Mouse (Mus musculus) left cerebral cortex, postnatal 25 days (tissue): ENCODE results near the gene Sytl2. TPM values are rescaled to one million over a fixed set of nuclear protein-coding genes. Genes with fewer than 3 reads are reported as not detected.

ENCODE experiments used
- DNase-seq, 2 experiments: peaks; one replicate each; pipeline ENCODE4 v3.0.0; 2022; ENCODE audit warnings: low spot score in 2 of 2, mixed read lengths in 1 of 2
- intact Hi-C: fragments of 180-260 bp; cut with DNase I; formaldehyde crosslinking; loops from one replicate; pipeline ENCODE4 v1.15.1; 2025
- total RNA-seq, 2 experiments: library from RNA; stranded (reverse); gene quantifications; 2 replicates each; pipeline ENCODE4 v1.2.3; 2021

Gene Sytl2
- total RNA-seq, 2 experiments from 2014 or later, result 76.5 to 79.4 TPM

DNA sequence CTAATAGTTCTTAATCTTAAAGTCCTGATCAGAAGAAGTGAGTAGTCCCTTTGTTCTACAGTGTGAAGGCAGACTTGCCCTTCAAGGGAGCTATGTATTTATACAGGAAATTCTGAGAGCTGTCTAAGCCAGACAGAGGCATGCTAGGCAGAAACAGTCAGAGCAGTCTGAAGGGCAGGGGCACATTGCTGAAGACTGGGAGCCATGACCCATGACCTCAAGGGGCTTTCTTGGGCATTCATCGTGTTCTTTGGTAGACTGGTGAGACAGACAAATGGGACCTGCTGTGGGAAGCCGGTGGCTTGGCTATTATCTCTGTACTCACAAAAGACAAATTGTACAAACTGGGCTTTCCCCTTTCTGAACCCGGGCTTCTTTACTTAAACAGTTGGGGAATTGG is 4.0 kb downstream of the Sytl2 start:
- intact Hi-C loops, result no loop called here
- no peak for DNase-seq

DNA sequence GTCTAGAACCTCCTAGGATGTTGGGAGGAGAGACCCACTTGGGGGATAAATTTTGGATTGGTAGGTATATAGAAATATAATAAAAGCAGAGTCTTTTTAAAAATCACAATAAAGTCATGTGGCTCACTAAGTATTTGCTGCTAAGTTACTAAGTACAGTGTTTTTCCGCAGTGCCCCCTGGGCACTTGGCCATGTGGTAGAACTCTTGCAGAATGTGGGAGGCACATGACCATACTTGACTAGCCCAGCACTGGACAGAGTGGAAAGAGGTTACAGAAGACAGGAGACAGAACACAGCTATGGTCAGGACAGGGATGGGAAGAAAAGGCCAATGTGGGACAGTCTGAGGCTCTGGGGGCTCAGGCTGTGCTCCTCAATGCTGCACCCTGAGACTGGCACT is 4.9 kb downstream of the Sytl2 start:
- intact Hi-C loops, result no loop called here
- no peak for DNase-seq

DNA sequence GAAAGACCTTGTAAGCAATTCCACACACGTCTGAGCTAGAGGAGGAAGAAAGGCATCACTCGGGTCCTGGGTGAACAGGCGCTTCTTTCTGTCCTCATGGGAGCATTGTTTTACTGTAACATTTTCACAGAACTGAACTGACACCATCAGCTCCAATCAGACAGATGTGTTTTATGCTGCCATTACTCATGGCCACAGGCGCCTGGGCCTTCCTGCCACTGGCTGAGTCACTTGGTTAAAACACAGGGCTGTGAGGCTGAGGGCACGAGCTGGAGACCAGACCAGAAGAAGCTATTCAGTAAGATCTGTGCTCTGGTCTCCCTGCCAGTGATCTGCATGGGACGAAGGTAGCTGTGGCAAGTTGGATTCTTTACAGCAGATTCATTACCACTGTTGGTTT is 6.0 kb downstream of the Sytl2 start:
- intact Hi-C loops, result no loop called here
- peak in 1 of 2 experiments; percentile 27 for DNase-seq

- intact Hi-C loops, result no loop called here
- DNase-seq, result no peak
Measured at GRCm38 (mm10) chr7:90312151-90312883, 10.3 kb downstream of the Sytl2 start.

GRCm38 (mm10) chr7:90313421-90313820 is 11.4 kb downstream of the Sytl2 start:
- no peak for DNase-seq
- intact Hi-C loops, result no loop called here

DNA sequence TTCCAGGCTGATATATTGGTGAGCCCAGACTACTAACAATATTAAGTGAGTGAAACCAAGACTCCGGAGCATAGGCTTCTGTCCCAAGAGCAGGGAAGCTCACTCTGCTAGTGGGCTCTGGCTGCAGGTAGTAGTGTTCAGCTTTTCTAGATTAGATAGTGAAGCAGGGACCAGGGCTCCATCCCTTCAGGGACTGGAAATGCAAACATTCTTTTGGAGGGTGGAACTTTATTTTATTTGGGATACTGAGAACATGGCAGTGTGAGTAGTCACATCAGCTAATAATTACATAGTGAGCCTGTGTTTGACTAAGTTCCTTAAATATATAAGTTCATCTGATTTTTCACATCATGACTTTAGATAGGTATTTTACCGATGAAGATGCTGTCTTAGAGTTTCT is 14.8 kb downstream of the Sytl2 start:
- no peak for DNase-seq
- intact Hi-C loops, result no loop called here

GRCm38 (mm10) chr7:90319446-90319845 is 17.4 kb downstream of the Sytl2 start:
- DNase-seq, result no peak
- intact Hi-C loops, result no loop called here

DNA sequence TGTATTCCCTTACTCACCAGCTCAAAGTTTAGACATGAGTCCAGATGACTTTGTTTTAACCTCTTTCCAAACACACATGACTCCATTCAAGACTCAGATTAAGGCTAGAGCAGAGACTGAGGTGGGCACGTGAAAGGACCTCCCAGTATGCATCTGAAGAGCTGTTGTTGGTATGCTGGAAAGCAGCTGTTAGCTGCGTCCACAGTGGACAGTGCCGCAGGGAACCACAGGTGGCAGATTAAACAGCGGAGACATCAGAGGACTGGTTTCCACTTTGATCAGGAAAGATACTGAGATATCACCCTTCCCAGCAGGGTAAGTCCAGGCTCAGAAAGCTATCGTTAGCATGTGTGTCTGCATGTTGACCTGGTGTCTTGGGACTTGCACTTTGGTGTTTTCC is 18.1 kb downstream of the Sytl2 start:
- DNase-seq, result no peak
- intact Hi-C loops, result no loop called here

DNA sequence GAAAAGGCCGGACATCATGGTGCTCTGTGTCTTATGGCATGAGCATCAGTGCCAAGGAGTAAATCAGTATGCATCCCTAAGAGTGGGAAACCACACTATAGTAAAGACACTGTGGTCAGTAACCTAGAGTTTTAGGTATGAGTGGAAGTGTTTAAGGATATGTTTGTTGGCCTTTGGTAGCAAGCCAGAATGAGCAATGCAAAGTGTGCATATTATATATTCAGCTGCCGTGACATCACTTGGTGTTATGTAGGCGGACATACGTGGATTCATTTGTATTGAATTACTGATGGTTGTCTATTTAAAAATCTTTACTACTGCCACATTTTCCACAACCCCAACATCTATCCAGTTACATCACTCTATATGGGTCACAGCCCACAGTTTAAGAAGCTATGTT is 23.1 kb downstream of the Sytl2 start:
- intact Hi-C loops, result no loop called here
- DNase-seq, result peak in 1 of 2 experiments; percentile 38

DNA sequence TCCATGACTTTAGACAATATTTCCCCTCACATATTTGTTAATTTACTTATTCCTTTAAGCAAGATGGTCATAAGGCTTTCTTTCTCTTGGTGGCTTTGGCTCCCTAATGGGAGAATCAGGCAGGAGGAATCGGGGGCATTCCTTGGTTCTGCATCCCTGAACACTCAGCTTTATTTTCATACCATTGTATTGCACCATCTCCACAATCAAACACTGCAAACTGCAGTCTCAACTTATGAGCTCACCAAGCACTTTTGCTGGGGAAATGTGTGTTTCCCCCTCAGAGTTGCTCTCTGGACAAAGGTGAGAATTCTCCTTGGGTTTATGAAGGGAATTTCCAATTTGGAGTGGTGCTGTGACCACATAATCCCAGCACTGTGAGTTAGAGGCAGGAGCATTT is 28.1 kb downstream of the Sytl2 start:
- no peak for DNase-seq
- intact Hi-C loops, result no loop called here

DNA sequence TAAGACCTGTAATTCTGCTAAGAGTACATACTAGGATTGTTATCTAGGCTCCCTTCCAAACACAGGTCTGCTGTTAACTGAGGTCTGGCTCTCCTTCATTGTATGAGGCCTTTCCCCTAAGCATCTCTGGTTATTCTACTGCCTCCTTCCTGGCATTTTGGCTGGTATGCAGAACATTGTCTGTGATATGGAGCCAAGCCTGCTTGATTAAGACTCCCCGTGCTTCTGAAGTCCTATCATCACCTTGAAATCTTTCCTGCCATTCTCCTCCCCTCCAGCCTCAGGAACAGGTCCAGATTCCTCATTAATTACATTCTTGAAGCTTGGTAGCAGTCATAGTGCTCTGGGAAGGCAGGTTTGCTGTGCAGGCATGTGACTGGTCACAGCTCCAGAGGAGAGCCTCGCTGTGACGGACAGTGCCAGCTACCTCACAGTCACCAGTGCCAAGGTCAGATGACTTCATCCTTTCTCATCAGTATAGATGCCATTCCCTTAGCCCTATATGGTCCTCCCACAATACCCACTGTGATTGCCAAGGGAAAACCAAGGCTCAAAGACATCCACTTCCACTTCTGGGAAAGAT is 30.5 kb downstream of the Sytl2 start:
- DNase-seq, result no peak
- intact Hi-C loops, result no loop called here

DNA sequence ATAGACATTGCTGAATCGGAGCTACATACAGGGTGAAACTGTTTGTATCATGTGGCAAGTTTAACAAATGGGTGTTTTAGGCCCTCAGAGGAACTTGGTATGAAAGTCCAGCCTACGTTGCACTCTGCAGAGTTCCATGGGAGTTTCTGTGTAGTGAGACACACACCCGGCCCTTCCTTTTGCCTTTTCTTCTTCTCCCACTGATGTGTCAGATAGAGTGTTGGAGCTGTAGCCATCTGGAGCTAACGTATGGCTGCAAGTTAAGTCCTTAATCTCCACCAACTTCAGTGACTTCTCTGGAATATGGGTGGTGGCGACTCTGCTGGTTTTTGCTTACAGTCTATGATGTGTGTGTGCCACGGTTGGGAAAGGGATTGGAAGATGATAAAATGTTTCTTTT is 32.3 kb downstream of the Sytl2 start:
- intact Hi-C loops, result no loop called here
- DNase-seq, result peak in 1 of 2 experiments; percentile 62

DNA sequence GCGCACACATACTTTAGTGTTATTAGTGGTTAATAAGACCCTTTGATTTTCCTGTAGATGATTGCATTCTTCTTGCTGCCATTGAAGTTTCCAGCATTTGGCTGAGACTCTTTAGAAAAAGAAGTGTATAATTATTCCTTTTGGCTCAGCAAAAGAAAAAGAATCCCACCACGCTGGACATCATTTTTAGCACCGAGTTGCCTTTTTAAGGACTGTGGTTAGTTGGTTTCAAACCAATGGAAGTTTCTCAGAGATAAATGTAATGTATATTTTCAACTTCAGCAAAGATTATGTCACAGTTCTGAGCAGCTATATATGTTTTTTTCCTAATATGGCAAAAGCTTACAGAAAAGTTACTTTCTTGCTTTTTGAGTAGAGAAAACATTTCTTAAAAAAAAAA is 32.8 kb downstream of the Sytl2 start:
- intact Hi-C loops, result no loop called here
- peak in 1 of 2 experiments; percentile 61 for DNase-seq

- intact Hi-C loops, result no loop called here
- no peak for DNase-seq
Measured at GRCm38 (mm10) chr7:90335755-90336194, 33.7 kb downstream of the Sytl2 start.

GRCm38 (mm10) chr7:90341212-90341957 is 39.3 kb downstream of the Sytl2 start:
- intact Hi-C loops, result no loop called here
- DNase-seq, result no peak

DNA sequence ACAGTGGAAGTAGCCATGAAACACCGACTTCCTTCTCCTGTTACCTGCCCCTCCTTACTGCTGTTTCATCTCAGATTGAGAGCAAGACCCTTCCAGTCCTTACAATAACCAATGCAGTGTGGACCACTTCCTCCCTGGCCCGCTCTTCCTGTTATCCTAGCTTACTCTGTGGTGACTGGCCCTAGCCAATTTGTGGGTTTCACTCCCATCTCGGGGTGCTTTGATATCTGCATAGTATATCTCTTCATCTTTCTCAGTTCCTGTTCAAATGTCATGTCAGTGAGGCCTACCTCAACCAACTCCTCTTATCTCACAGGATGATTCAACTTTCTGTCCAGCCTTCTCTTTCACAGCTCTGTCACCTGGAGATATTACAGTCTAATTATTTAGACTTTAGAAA is 42.9 kb downstream of the Sytl2 start:
- intact Hi-C loops, result no loop called here
- no peak for DNase-seq

GRCm38 (mm10) chr7:90347779-90348437 is 45.9 kb downstream of the Sytl2 start:
- intact Hi-C loops, result no loop called here
- no peak for DNase-seq

DNA sequence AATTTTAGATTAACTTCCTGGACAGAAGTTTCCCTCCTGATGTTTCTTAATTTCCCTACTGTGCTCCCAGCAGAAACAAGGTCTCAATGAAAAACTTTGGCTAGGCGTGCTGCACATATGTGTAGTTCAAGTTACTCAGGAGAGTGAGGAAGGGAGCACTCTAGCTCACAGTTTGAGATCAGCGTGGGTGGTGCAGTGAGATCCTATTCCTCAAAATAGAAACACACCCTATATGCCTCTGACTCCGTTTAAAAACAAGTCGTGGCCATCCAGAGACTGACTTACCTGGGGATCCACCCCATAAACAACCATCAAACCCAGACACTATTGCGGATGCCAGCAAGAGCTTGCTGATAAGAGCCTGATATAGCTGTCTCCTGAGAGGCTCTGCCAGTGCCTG is 47.0 kb downstream of the Sytl2 start:
- peak; percentile 54 to 85 for DNase-seq

GRCm38 (mm10) chr7:90352183-90352582 is 50.1 kb downstream of the Sytl2 start:
- no peak for DNase-seq
- intact Hi-C loops, result no loop called here

More for the DNA sequence above, 47.0 kb downstream of the Sytl2 start:
- intact Hi-C loops, result no loop called here

DNA sequence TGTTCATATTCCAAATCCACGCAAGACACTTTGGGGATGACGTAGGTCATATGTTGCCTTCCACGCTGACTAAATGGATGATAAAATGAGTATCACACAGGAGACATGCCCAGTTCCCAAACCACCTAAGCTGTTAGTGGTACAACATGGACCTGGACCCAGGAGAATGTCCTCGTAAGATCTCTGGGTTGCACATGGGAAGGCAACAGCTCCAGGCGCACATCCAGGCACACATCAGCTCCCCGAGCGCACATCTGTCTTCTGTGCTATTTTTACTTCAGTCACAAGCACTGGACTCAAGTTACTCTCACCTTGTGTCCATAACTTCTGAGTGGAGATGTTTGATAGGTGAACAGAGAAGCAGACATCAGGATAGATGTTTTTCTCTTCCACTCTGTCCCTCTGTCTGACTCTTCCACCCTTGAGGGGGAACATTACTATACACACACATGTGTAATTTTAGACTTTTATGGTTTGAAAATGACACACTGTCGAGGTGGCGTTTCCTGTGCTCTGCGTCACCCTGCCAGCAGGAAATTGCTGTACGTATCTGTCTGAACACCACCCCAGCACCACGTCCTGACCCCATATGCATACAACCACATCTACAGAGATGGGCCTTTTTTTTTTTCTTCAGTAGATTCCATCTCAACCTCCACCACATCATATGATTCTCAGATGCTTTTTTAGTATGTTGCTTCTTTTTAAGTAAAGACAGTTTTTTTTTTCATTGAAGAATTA is 51.6 kb downstream of the Sytl2 start:
- intact Hi-C loops, result no loop called here
- DNase-seq, result peak in 1 of 2 experiments; percentile 17
